Mouse (Mus musculus) gastrocnemius, adult 8-10 months (tissue): ENCODE results near the gene Ss18l1. TPM values are rescaled to one million over a fixed set of nuclear protein-coding genes. Genes with fewer than 3 reads are reported as not detected.

Source experiments
- DNase-seq, 2 experiments: peaks; one replicate each; pipeline ENCODE4 v3.0.0; 2022; ENCODE audit warnings: low spot score in 2 of 2
- total RNA-seq, 4 experiments: library from RNA; stranded (reverse); gene quantifications; 2 replicates each; pipeline ENCODE4 v1.2.4; 2022

Ss18l1 gene
- 1 to 10 TPM; 1.8 to 2.5 (median 2.1) TPM for total RNA-seq

GRCm38 (mm10) chr2:180042256-180042857 lies at the start of gene Ss18l1, which contains the start of gene Psma7:
Gene Ss18l1 (plus strand): TSS chr2:180042509.
Gene Psma7 (minus strand): TSS chr2:180042433.
- DNase-seq: peak; percentile 80 to 86

- DNase-seq: no peak
Observed at GRCm38 (mm10) chr2:179993071-179993470, 49.2 kb upstream of the Ss18l1 start.

GRCm38 (mm10) chr2:179998431-179998830 lies 43.9 kb upstream of the Ss18l1 start:
- no peak for DNase-seq

- DNase-seq: no peak
Observed at GRCm38 (mm10) chr2:180001635-180002034, 40.7 kb upstream of the Ss18l1 start.

- DNase-seq: no peak
Observed at GRCm38 (mm10) chr2:180005656-180006351, 36.5 kb upstream of the Ss18l1 start.

- DNase-seq: no peak
Observed at GRCm38 (mm10) chr2:180006352-180007017, 35.8 kb upstream of the Ss18l1 start.

- no peak for DNase-seq
Observed at GRCm38 (mm10) chr2:180010686-180011085, 31.6 kb upstream of the Ss18l1 start.

- no peak for DNase-seq
Observed at GRCm38 (mm10) chr2:180011370-180011769, 30.9 kb upstream of the Ss18l1 start.

- DNase-seq: no peak
Observed at GRCm38 (mm10) chr2:180013686-180014085, 28.6 kb upstream of the Ss18l1 start.

- DNase-seq: no peak
Observed at GRCm38 (mm10) chr2:180017632-180018031, 24.7 kb upstream of the Ss18l1 start.

GRCm38 (mm10) chr2:180018573-180018972 lies 23.7 kb upstream of the Ss18l1 start:
- no peak for DNase-seq

- DNase-seq: no peak
Observed at GRCm38 (mm10) chr2:180020091-180020661, 22.1 kb upstream of the Ss18l1 start.

- no peak for DNase-seq
Observed at GRCm38 (mm10) chr2:180020919-180021318, 21.4 kb upstream of the Ss18l1 start.

- no peak for DNase-seq
Observed at GRCm38 (mm10) chr2:180022751-180023150, 19.6 kb upstream of the Ss18l1 start.

GRCm38 (mm10) chr2:180024401-180025098 lies 17.8 kb upstream of the Ss18l1 start, which contains the start of gene Lsm14b:
Gene Lsm14b (plus strand): TSS chr2:180024987.
- peak; percentile 98 to 99 for DNase-seq

- DNase-seq: no peak
Observed at GRCm38 (mm10) chr2:180025135-180025860, 17.0 kb upstream of the Ss18l1 start.

- no peak for DNase-seq
Observed at GRCm38 (mm10) chr2:180025861-180026200, 16.5 kb upstream of the Ss18l1 start.

GRCm38 (mm10) chr2:180027768-180028167 lies 14.5 kb upstream of the Ss18l1 start:
- DNase-seq: no peak

GRCm38 (mm10) chr2:180031270-180031669 lies 11.0 kb upstream of the Ss18l1 start:
- DNase-seq: no peak

- no peak for DNase-seq
Observed at GRCm38 (mm10) chr2:180032925-180033324, 9.4 kb upstream of the Ss18l1 start.

GRCm38 (mm10) chr2:180033956-180034355 lies 8.4 kb upstream of the Ss18l1 start:
- no peak for DNase-seq
